Mouse (Mus musculus) granulocyte monocyte progenitor cell, adult 5-6 weeks (primary cell): ENCODE results near the gene Sec24a. TPM values are rescaled to one million over a fixed set of nuclear protein-coding genes. Genes with fewer than 3 reads are reported as not detected.
A peak's percentile ranks its signal among the peaks of the same experiment; 100 is the strongest.

ENCODE experiments used
- ATAC-seq: replicated peaks from 2 replicates; pipeline ENCODE4 v1.8.0; 2016; ENCODE audit warnings: mild to moderate bottlenecking, moderate TSS enrichment, inconsistent platforms; ENCODE audit not compliant: poor library complexity, severe bottlenecking
- total RNA-seq, 2 experiments: library from RNA; stranded (forward) in 1 of 2; stranded (reverse) in 1 of 2; fragments of 200-712, 200-1000 nt in 1 of 2; fragments of >200 nt in 1 of 2; fragmentation: Nextera tagmentation in 1 of 2; gene quantifications; 2 replicates each; pipeline ENCODE4 v1.2.3; 2014 to 2017

Sec24a gene
- total RNA-seq, 2 experiments from 2014 or later = 7.7 to 19.9 TPM

- no peak for ATAC-seq
These were observed 110.5 kb downstream of the Sec24a start for GRCm38 (mm10) chr11:51652889-51653418.

GRCm38 (mm10) chr11:51650691-51651515 is 112.5 kb downstream of the Sec24a start, which contains the start of the genes N4bp3 and D930048N14Rik:
Gene N4bp3, minus strand, starts transcription at chr11:51650842.
Gene D930048N14Rik, plus strand, starts transcription at chr11:51650954.
- ATAC-seq = peak; percentile 74

GRCm38 (mm10) chr11:51650261-51650660 is 113.2 kb downstream of the Sec24a start:
- ATAC-seq = peak; percentile 13

GRCm38 (mm10) chr11:51649889-51650199 is 113.6 kb downstream of the Sec24a start:
- peak; percentile 42 for ATAC-seq

GRCm38 (mm10) chr11:51649111-51649888 is 114.1 kb downstream of the Sec24a start:
- ATAC-seq = no peak

- no peak for ATAC-seq
These were observed 114.9 kb downstream of the Sec24a start for GRCm38 (mm10) chr11:51648566-51648965.

- ATAC-seq = no peak
These were observed 116.4 kb downstream of the Sec24a start for GRCm38 (mm10) chr11:51646751-51647667.

- ATAC-seq = no peak
These were observed 117.2 kb downstream of the Sec24a start for GRCm38 (mm10) chr11:51646245-51646644.

GRCm38 (mm10) chr11:51645293-51645692 is 118.1 kb downstream of the Sec24a start:
- no peak for ATAC-seq

GRCm38 (mm10) chr11:51644217-51644616 is 119.2 kb downstream of the Sec24a start:
- peak; percentile 89 for ATAC-seq

GRCm38 (mm10) chr11:51643761-51644160 is 119.7 kb downstream of the Sec24a start:
- ATAC-seq = peak; percentile 58

- ATAC-seq = no peak
These were observed 120.2 kb downstream of the Sec24a start for GRCm38 (mm10) chr11:51643202-51643601.

Other genes with a start within 250 kb of the Sec24a start
- gene Phykpl, start 178.9 kb downstream of the Sec24a start, total RNA-seq (2014; fragmentation: Nextera tagmentation) = 25.1 and 25.2 TPM in 2 replicates
- 11.0 and 13.4 TPM in 2 replicates for gene Phykpl, start 178.9 kb downstream of the Sec24a start, total RNA-seq (2017)
- gene Hnrnpab, start 156.8 kb downstream of the Sec24a start, total RNA-seq (2014; fragmentation: Nextera tagmentation) = 512 and 539 TPM in 2 replicates
- gene Hnrnpab, start 156.8 kb downstream of the Sec24a start, total RNA-seq (2017) = 838 and 956 TPM in 2 replicates
- 194 and 203 TPM in 2 replicates for gene Nhp2, start 143.9 kb downstream of the Sec24a start, total RNA-seq (2014; fragmentation: Nextera tagmentation)
- gene Nhp2, start 143.9 kb downstream of the Sec24a start, total RNA-seq (2017) = 141 and 169 TPM in 2 replicates
- 17.9 and 19.2 TPM in 2 replicates for gene Rmnd5b, start 127.7 kb downstream of the Sec24a start, total RNA-seq (2014; fragmentation: Nextera tagmentation)
- 12.8 and 14.1 TPM in 2 replicates for gene Rmnd5b, start 127.7 kb downstream of the Sec24a start, total RNA-seq (2017)
- gene N4bp3, start 112.8 kb downstream of the Sec24a start, total RNA-seq (2014; fragmentation: Nextera tagmentation) = 1.4 TPM in 1 of 2 replicates, not detected in the other
- 1.5 and 2.6 TPM in 2 replicates for gene N4bp3, start 112.8 kb downstream of the Sec24a start, total RNA-seq (2017)
- gene D930048N14Rik, start 112.7 kb downstream of the Sec24a start, total RNA-seq (2014; fragmentation: Nextera tagmentation) = 0.81 TPM in 1 of 2 replicates, not detected in the other
- 0.15 TPM in 1 of 2 replicates, not detected in the other for gene D930048N14Rik, start 112.7 kb downstream of the Sec24a start, total RNA-seq (2017)
- 22.4 and 33.5 TPM in 2 replicates for gene 0610009B22Rik, start 74.8 kb downstream of the Sec24a start, total RNA-seq (2014; fragmentation: Nextera tagmentation)
- gene 0610009B22Rik, start 74.8 kb downstream of the Sec24a start, total RNA-seq (2017) = 14.7 and 17.5 TPM in 2 replicates
- 61.3 and 80.3 TPM in 2 replicates for gene Sar1b, start 53 bp upstream of the Sec24a start, total RNA-seq (2014; fragmentation: Nextera tagmentation)
- gene Sar1b, start 53 bp upstream of the Sec24a start, total RNA-seq (2017) = 73.4 and 74.5 TPM in 2 replicates
- gene Jade2, start 94.0 kb upstream of the Sec24a start, total RNA-seq (2014; fragmentation: Nextera tagmentation) = 6.3 and 9.3 TPM in 2 replicates
- gene Jade2, start 94.0 kb upstream of the Sec24a start, total RNA-seq (2017) = 6.6 and 8.5 TPM in 2 replicates
- gene Cdkn2aipnl, start 204.0 kb upstream of the Sec24a start, total RNA-seq (2014; fragmentation: Nextera tagmentation) = 70.1 and 81.1 TPM in 2 replicates
- gene Cdkn2aipnl, start 204.0 kb upstream of the Sec24a start, total RNA-seq (2017) = 70.1 and 72.9 TPM in 2 replicates
- 72.9 and 101 TPM in 2 replicates for gene Ube2b, start 237.1 kb upstream of the Sec24a start, total RNA-seq (2014; fragmentation: Nextera tagmentation)
- gene Ube2b, start 237.1 kb upstream of the Sec24a start, total RNA-seq (2017) = 74.2 and 93.1 TPM in 2 replicates
- gene Cdkl3, start 240.6 kb upstream of the Sec24a start, total RNA-seq (2014; fragmentation: Nextera tagmentation) = 2.5 and 5.2 TPM in 2 replicates
- gene Cdkl3, start 240.6 kb upstream of the Sec24a start, total RNA-seq (2017) = 3.5 and 8.1 TPM in 2 replicates